Mouse (Mus musculus): ENCODE measurements around the gene Apoc3.
A peak's percentile ranks its signal among the peaks of the same experiment; 100 is the strongest.

The Apoc3 gene

DNA sequence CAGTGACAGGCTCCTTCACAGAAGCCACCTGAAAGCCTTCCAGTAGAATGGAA lies at the start of gene Apoc3:
TSS of gene Apoc3 (minus strand) at position 41 of the 53 bp plus-strand sequence.
- DNase-seq (ENCODE audit: low spot score), result no peak

DNA sequence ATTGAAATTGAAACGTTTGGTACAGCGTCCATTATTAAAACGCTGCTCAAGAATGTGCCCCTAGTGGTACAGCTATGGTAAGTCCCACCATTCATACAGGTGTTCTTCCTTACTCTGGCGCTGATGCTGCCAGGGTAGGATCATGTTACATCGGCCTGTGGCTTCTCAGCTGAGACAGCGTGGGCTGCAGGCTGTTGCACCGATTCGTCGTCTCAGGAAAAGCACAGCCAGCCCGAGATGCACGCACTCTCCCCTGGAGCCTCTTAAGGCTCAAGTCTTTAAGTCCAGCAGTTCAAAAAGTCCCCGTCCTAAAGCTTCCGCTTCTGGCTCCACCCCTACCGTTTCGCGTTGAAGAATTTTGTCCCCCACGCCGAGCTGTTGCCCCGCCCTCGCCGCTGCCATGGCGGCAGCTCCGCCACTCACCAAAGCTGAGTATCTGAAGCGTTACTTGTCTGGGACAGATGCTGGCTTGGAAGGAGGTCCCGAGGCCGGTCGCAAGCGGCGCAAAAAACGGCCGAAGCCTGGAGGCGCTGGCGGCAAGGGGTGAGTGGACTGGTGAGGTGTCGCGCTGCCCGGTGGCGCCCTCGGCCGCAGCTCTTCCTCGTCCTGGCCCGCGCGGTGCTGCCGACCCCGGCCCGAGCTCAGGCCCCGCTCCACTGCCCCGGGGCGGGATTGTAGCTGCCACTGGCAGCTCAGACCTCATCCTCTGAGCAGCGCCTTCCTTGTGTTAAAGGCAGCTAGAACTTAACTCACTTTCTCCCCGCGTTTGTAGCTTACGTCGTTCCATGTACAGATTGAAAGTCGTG lies 47.4 kb upstream of the Apoc3 start, which contains the start of gene Bud13:
TSS of gene Bud13 (plus strand) at position 378 of the 806 bp plus-strand sequence.
- peak; percentile 94 for DNase-seq (ENCODE audit: low spot score)

GRCm38 (mm10) chr9:46274494-46274893 lies 39.1 kb upstream of the Apoc3 start:
- DNase-seq (ENCODE audit: low spot score), result no peak

- peak; percentile 85 for DNase-seq (ENCODE audit: low spot score)
Measured at GRCm38 (mm10) chr9:46272677-46273454, 37.4 kb upstream of the Apoc3 start, which contains the start of gene Zpr1. Gene Zpr1, plus strand, starts transcription at chr9:46273064.

GRCm38 (mm10) chr9:46272070-46272469 lies 36.6 kb upstream of the Apoc3 start:
- no peak for DNase-seq (ENCODE audit: low spot score)

GRCm38 (mm10) chr9:46270782-46271181 lies 35.3 kb upstream of the Apoc3 start:
- DNase-seq (ENCODE audit: low spot score), result no peak

GRCm38 (mm10) chr9:46269125-46269524 lies 33.7 kb upstream of the Apoc3 start:
- no peak for DNase-seq (ENCODE audit: low spot score)

DNA sequence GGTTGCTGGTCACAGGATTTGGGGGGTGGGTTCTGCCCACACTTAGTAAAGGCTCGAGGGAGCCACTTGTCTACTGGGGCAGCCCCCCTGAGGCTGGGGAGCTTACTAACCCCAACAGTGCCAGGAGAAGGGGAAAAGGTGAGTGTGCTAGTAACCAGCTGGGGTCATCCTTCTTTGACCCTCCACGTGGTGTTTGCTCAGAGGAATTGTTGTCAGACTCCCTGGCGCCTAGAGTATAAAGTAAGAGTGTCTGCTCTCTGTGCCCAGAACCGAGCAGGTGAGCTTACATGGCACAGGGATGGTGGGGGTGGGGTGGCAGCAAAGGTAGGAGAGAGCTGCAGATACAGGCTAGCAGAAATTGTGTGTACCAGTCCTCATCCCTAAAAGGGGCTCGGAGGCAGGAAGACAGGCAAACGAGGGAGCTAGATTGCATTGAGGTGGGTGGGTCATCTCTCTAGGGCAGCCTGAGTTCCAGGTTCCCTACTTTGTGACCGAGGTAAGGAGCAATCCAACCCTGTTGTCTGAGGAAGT lies 33.0 kb upstream of the Apoc3 start, which contains the start of gene Apoa5:
TSS of gene Apoa5 (plus strand) at position 291 of the 531 bp plus-strand sequence.
- no peak for DNase-seq (ENCODE audit: low spot score)

GRCm38 (mm10) chr9:46261131-46261530 lies 25.7 kb upstream of the Apoc3 start:
- no peak for DNase-seq (ENCODE audit: low spot score)

DNA sequence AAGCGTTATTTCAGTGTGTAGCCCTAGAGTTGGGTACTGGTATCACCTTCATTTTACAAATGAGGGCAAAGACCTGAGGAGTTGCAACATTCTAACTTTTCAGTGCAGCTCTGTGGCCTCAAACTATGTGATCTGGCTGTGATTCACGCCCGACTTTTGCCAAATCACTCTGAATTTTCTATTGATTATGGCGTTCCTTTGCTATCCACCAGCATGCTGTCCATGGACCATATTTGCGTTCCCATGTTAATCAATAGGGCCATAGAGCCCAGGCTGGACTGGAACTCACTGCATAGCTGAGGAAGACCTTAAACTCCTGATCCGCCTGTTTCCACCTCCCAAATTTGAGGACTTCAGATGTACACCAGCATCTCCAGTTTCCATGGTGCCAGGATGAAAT lies 23.7 kb upstream of the Apoc3 start:
- no peak for DNase-seq (ENCODE audit: low spot score)

- DNase-seq (ENCODE audit: low spot score), result no peak
Measured at GRCm38 (mm10) chr9:46257546-46257945, 22.1 kb upstream of the Apoc3 start.

DNA sequence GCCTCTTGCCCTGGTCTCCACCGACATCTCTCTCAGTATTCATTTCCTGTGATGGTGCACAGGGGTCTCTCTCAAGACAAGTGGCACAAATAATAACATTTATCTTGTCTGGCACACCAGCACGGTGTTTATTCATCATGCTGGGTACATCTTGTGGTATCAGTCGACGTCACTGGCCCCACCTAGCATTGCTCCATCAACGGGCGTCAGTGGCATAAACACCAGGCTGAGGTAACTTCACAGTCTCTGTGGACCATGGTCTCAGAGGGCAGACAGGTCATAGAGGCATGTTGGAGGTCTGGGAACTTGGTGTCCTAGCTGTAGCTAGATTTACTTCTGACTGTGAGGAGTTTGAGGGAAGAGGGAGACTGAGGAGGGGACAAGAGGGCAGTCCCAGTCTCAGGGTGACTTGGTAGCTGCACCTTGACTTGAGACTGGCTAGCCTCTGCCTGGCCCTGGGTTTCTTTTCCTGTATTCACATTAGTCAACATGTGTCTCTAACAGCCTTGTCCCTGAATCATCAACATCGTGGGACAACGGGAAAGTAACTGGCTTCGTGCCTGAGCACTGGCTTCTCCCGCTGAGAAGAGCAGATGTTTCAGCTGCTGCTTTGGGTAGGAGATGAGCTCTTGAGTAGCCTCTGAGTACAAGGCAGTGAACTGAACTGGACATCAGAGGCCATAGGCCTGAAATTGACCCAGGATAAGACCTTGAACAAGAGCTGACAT lies 21.4 kb upstream of the Apoc3 start:
- DNase-seq (ENCODE audit: low spot score), result no peak

- DNase-seq (ENCODE audit: low spot score), result no peak
Measured at GRCm38 (mm10) chr9:46256177-46256576, 20.7 kb upstream of the Apoc3 start.

- no peak for DNase-seq (ENCODE audit: low spot score)
Measured at GRCm38 (mm10) chr9:46246752-46247324, 11.4 kb upstream of the Apoc3 start.

DNA sequence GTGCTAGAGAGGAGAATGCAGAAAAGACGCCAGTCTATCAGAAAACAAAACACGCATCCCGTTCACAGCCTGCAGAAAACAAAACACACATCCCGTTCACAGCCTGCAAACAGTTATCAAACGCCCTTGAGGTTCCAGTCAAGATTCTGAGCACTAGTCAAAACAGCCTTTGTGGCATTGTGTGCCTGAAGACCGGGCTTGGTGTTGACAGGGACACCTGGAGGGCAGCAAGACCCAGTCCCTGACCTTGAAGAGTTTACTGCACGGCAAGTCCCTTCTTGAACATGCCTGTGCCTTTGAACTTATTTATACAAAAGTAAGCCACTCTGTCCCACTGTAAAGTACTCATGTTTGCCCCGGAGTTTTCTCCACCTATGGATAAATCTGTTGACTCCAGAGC lies 8.1 kb upstream of the Apoc3 start:
- DNase-seq (ENCODE audit: low spot score), result peak; percentile 52

GRCm38 (mm10) chr9:46243122-46243521 lies 7.7 kb upstream of the Apoc3 start:
- peak; percentile 39 for DNase-seq (ENCODE audit: low spot score)

DNA sequence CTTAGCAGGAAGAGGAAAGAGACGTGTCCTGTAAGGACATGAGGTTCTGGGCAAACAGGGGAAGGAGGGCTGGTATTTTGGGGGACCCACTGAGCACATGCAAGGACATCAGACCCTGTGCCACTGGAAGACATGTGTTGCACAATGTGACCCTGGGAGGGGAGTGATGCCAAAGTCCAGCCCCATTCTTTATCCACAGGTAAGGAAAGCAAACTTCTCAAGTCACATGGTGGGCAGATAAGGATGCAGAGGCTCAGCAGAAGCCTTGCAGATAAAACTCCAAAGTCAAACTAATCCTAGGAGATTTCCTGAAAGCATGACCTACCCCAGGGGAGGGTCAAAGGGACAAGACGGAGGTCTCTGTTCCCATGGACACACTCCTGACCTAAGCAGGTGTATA lies 6.4 kb upstream of the Apoc3 start:
- no peak for DNase-seq (ENCODE audit: low spot score)

GRCm38 (mm10) chr9:46240526-46241153 lies 5.2 kb upstream of the Apoc3 start, which contains the start of gene Apoa4:
Gene Apoa4, plus strand, starts transcription at chr9:46240696.
- no peak for DNase-seq (ENCODE audit: low spot score)

DNA sequence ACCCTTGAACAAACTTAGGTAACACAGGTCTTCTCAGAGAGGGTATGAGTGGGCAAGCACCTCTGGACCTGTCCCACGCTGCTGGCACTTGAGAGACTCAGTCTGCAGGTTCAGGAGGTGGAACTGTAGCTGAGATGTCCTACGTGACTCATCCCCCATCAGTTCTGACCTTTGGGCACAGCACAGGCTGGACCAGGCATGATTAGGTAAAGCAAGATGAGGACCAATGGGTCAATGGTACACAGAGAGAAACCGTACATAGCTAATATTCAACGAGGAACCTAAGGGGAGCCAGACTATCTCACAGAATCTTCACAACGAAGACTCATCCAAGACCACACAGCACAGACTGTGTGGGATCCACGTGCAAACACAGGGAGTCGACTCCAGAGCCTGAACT lies 3.4 kb upstream of the Apoc3 start:
- no peak for DNase-seq (ENCODE audit: low spot score)

DNA sequence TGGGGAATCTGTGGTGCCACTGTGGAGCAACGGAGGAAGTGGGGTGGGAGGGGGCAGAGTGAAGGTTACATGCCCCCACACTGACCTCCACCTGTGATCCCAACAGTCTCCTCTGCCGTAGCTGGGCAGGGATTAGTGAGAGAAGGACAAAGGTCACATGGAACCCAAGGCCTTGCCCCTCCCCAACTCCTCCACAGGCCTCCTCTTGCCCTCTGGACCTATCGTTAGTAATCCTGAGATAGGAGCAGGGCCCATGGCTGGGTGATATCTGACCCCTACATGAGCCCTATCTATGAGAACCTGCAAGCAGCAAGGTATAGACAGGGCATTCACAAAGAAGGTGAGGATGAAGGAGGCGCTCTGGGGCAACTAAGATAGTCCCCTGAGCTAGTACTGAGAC lies 213 bp upstream of the Apoc3 start:
- no peak for DNase-seq (ENCODE audit: low spot score)

- no peak for DNase-seq (ENCODE audit: low spot score)
Measured at GRCm38 (mm10) chr9:46235196-46235595, 240 bp downstream of the Apoc3 start.

- DNase-seq (ENCODE audit: low spot score), result no peak
Measured at GRCm38 (mm10) chr9:46230450-46230975, 4.9 kb downstream of the Apoc3 start.
